8 mouse cellular contexts compared by ENCODE assay signal in genomic region chr8:4239193-4239890, GRCm38 (mm10). TPM values are rescaled to one million over a fixed set of nuclear protein-coding genes. Genes with fewer than 3 reads are reported as not detected.
DNase-seq lines count a peak whose midpoint lies in the region; ATAC-seq lines count a peak whose summit lies in the region.

No protein-coding gene starts in this region.

- peaks cover 43% of the 10 kb centered on the region for H3K36me3 ChIP-seq in heart, embryonic 14.5 days (ENCODE audit: control insufficient read depth, insufficient read depth, low read length)
- peaks cover 28% of the 10 kb centered on the region for H3K36me3 ChIP-seq in hindbrain, embryonic 14.5 days (replicated peaks; ENCODE audit: control insufficient read depth, insufficient read depth)
- H3K36me3 ChIP-seq in midbrain, embryonic 13.5 days = peaks cover 31% of the 10 kb centered on the region

- no peaks in the 10 kb centered on the region for H3K9me3 ChIP-seq in heart, embryonic 14.5 days (ENCODE audit: control insufficient read depth, low read length)
- H3K9me3 ChIP-seq in hindbrain, embryonic 14.5 days (ENCODE audit: control insufficient read depth, low read length) = no peaks in the 10 kb centered on the region
- no peaks in the 10 kb centered on the region for H3K9me3 ChIP-seq in midbrain, embryonic 13.5 days

- intact Hi-C loops in heart, postnatal 10 days (cut with DNase I) = loop anchor here (2.0 kb wide), 1 partner anchor 13 kb away; the partner anchor contains the start of gene Snapc2

- peak overlapping the region; percentile 9 to 93 for H3K27ac ChIP-seq in heart, embryonic 14.5 days (replicated peaks in 1 of 2; ENCODE audit: control insufficient read depth in 1 of 2, insufficient read depth in 1 of 2, low read depth in 2 of 2, low read length in 2 of 2)
- H3K27ac ChIP-seq in brown adipose tissue, adult 24 weeks (replicated peaks; ENCODE audit: low read depth, low read length) = peak overlapping the region; percentile 71
- peak overlapping the region; percentile 90 for H3K27ac ChIP-seq in hindbrain, embryonic 14.5 days
- H3K27ac ChIP-seq in midbrain, embryonic 13.5 days = peak overlapping the region; percentile 95

- peak overlapping the region; percentile 79 for H3K4me2 ChIP-seq in heart, embryonic 14.5 days (ENCODE audit: low read length)
- peak overlapping the region; percentile 93 for H3K4me2 ChIP-seq in hindbrain, embryonic 14.5 days (replicated peaks)
- H3K4me2 ChIP-seq in midbrain, embryonic 13.5 days (replicated peaks) = peak overlapping the region; percentile 77

- H3K9ac ChIP-seq in heart, embryonic 14.5 days (ENCODE audit: low read length) = peak overlapping the region; percentile 78
- H3K9ac ChIP-seq in hindbrain, embryonic 14.5 days = peak overlapping the region; percentile 77
- peak overlapping the region; percentile 80 for H3K9ac ChIP-seq in midbrain, embryonic 13.5 days (replicated peaks)

- WGBS in heart, embryonic 14.5 days = 10% methylated on average over 19 of the region's 19 CpGs
- 13% methylated on average over 19 of the region's 19 CpGs for WGBS in hindbrain, embryonic 14.5 days
- 16% methylated on average over 19 of the region's 19 CpGs for WGBS in midbrain, embryonic 13.5 days

- peak overlapping the region; percentile 69 to 72 for H3K4me3 ChIP-seq in heart, embryonic 14.5 days (ENCODE audit: control insufficient read depth in 1 of 2, insufficient read depth in 1 of 2, low read depth in 1 of 2, low read length in 2 of 2)
- H3K4me3 ChIP-seq in brown adipose tissue, adult 24 weeks (ENCODE audit: insufficient read depth, low read depth, low read length) = peak overlapping the region; percentile 77
- peak overlapping the region; percentile 83 for H3K4me3 ChIP-seq in hindbrain, embryonic 14.5 days (replicated peaks; ENCODE audit: low read length)
- H3K4me3 ChIP-seq in midbrain, embryonic 13.5 days (replicated peaks) = peak overlapping the region; percentile 85

- peaks cover 14 to 17% of the 10 kb centered on the region in 2 experiments for H3K4me1 ChIP-seq in heart, embryonic 14.5 days (ENCODE audit: control insufficient read depth in 2 of 2, insufficient read depth in 2 of 2, low read length in 2 of 2)
- H3K4me1 ChIP-seq in brown adipose tissue, adult 24 weeks (ENCODE audit: control insufficient read depth, insufficient read depth, insufficient read length, low read length) = peaks cover 5% of the 10 kb centered on the region
- peaks cover 20% of the 10 kb centered on the region for H3K4me1 ChIP-seq in hindbrain, embryonic 14.5 days (replicated peaks; ENCODE audit: control insufficient read depth, insufficient read depth, low read length)
- peaks cover 37% of the 10 kb centered on the region for H3K4me1 ChIP-seq in midbrain, embryonic 13.5 days (replicated peaks)

- no peak for ATAC-seq in heart, embryonic 14.5 days (ENCODE audit: insufficient number of reproducible peaks, insufficient read depth, low FRiP score, low read depth)
- peak; percentile 31 for ATAC-seq in hindbrain, embryonic 14.5 days (ENCODE audit: low FRiP score)
- no peak for ATAC-seq in midbrain, embryonic 13.5 days

- no peak for DNase-seq in heart, postnatal 10 days
- DNase-seq in hindbrain, embryonic 14.5 days (ENCODE audit: low spot score) = no peak
- no peak for DNase-seq in right cerebral cortex, postnatal 14 days
- DNase-seq in retina, postnatal 1 day = no peak
- DNase-seq in embryo, embryonic 9.5 days (ENCODE audit: extremely low spot score) = no peak

- H3K27me3 ChIP-seq in heart, embryonic 14.5 days (ENCODE audit: control insufficient read depth, insufficient read depth, low read length) = no peaks in the 10 kb centered on the region
- no peaks in the 10 kb centered on the region for H3K27me3 ChIP-seq in hindbrain, embryonic 14.5 days (ENCODE audit: control insufficient read depth, insufficient read depth, low read length)
- H3K27me3 ChIP-seq in midbrain, embryonic 13.5 days = no peaks in the 10 kb centered on the region

RNA-seq across cellular contexts. Expression of gene Gm49320, which starts 0.7 kb away (rescaled TPM):
- 0.22 and 0.53 TPM in 2 replicates for polyA plus RNA-seq in heart, embryonic 14.5 days (2014; fragmentation: Nextera tagmentation; extraction: Ambion mirVana)
- under 1 TPM in 1 of 2 experiments, not detected in 1; 0.57 TPM for total RNA-seq in heart, postnatal 10 days (2021)
- polyA plus RNA-seq in brown adipose tissue, adult 24 weeks (2012; ENCODE audit: insufficient read depth, insufficient read length, missing spikeins) = not detected in 2 replicates
- polyA plus RNA-seq in hindbrain, embryonic 14.5 days (2014; fragmentation: Nextera tagmentation; extraction: Ambion mirVana) = 1.0 and 1.6 TPM in 2 replicates
- 0.90 and 1.2 TPM in 2 replicates for polyA plus RNA-seq in midbrain, embryonic 13.5 days (2015; fragmentation: Nextera tagmentation; extraction: Ambion mirVana)

RNA-seq across cellular contexts. Expression of gene Map2k7, which starts 0.8 kb away (rescaled TPM):
- polyA plus RNA-seq in heart, embryonic 14.5 days (2014; fragmentation: Nextera tagmentation; extraction: Ambion mirVana) = 14.9 and 16.9 TPM in 2 replicates
- 10 to 100 TPM; 66.6 to 74.1 TPM for total RNA-seq in heart, postnatal 10 days (2021)
- 29.3 and 35.9 TPM in 2 replicates for polyA plus RNA-seq in brown adipose tissue, adult 24 weeks (2012; ENCODE audit: insufficient read depth, insufficient read length, missing spikeins)
- 19.5 and 21.4 TPM in 2 replicates for polyA plus RNA-seq in hindbrain, embryonic 14.5 days (2014; fragmentation: Nextera tagmentation; extraction: Ambion mirVana)
- 33.0 and 36.9 TPM in 2 replicates for polyA plus RNA-seq in midbrain, embryonic 13.5 days (2015; fragmentation: Nextera tagmentation; extraction: Ambion mirVana)

RNA-seq across cellular contexts. Expression of gene Tgfbr3l, which starts 8.7 kb away (rescaled TPM):
- 2.5 and 2.6 TPM in 2 replicates for polyA plus RNA-seq in heart, embryonic 14.5 days (2014; fragmentation: Nextera tagmentation; extraction: Ambion mirVana)
- 1 to 10 TPM; 4.5 to 6.7 TPM for total RNA-seq in heart, postnatal 10 days (2021)
- polyA plus RNA-seq in brown adipose tissue, adult 24 weeks (2012; ENCODE audit: insufficient read depth, insufficient read length, missing spikeins) = 1.5 TPM in 1 of 2 replicates, not detected in the other
- polyA plus RNA-seq in hindbrain, embryonic 14.5 days (2014; fragmentation: Nextera tagmentation; extraction: Ambion mirVana) = 2.5 and 3.3 TPM in 2 replicates
- 8.0 and 8.5 TPM in 2 replicates for polyA plus RNA-seq in midbrain, embryonic 13.5 days (2015; fragmentation: Nextera tagmentation; extraction: Ambion mirVana)

RNA-seq across cellular contexts. Expression of gene Lrrc8e, which starts 12.7 kb away (rescaled TPM):
- not detected in 2 replicates for polyA plus RNA-seq in heart, embryonic 14.5 days (2014; fragmentation: Nextera tagmentation; extraction: Ambion mirVana)
- total RNA-seq in heart, postnatal 10 days (2021) = under 1 TPM; 0.12 to 0.42 TPM
- polyA plus RNA-seq in brown adipose tissue, adult 24 weeks (2012; ENCODE audit: insufficient read depth, insufficient read length, missing spikeins) = not detected in 2 replicates
- 0.05 TPM in 1 of 2 replicates, not detected in the other for polyA plus RNA-seq in hindbrain, embryonic 14.5 days (2014; fragmentation: Nextera tagmentation; extraction: Ambion mirVana)
- polyA plus RNA-seq in midbrain, embryonic 13.5 days (2015; fragmentation: Nextera tagmentation; extraction: Ambion mirVana) = 0.17 TPM in 1 of 2 replicates, not detected in the other

RNA-seq across cellular contexts. Expression of gene Snapc2, which starts 13.5 kb away (rescaled TPM):
- 39.8 and 46.2 TPM in 2 replicates for polyA plus RNA-seq in heart, embryonic 14.5 days (2014; fragmentation: Nextera tagmentation; extraction: Ambion mirVana)
- 10 to 100 TPM; 16.6 to 20.5 TPM for total RNA-seq in heart, postnatal 10 days (2021)
- polyA plus RNA-seq in brown adipose tissue, adult 24 weeks (2012; ENCODE audit: insufficient read depth, insufficient read length, missing spikeins) = 11.6 and 13.5 TPM in 2 replicates
- 62.3 and 65.1 TPM in 2 replicates for polyA plus RNA-seq in hindbrain, embryonic 14.5 days (2014; fragmentation: Nextera tagmentation; extraction: Ambion mirVana)
- polyA plus RNA-seq in midbrain, embryonic 13.5 days (2015; fragmentation: Nextera tagmentation; extraction: Ambion mirVana) = 62.7 and 64.1 TPM in 2 replicates
